Mouse (Mus musculus): ENCODE data around the gene Gm20388. TPM values are rescaled to one million over a fixed set of nuclear protein-coding genes. Genes with fewer than 3 reads are reported as not detected.

Gene Gm20388
- polyA plus RNA-seq, 1 experiment from 2014 or later, result 1.7 TPM

DNA sequence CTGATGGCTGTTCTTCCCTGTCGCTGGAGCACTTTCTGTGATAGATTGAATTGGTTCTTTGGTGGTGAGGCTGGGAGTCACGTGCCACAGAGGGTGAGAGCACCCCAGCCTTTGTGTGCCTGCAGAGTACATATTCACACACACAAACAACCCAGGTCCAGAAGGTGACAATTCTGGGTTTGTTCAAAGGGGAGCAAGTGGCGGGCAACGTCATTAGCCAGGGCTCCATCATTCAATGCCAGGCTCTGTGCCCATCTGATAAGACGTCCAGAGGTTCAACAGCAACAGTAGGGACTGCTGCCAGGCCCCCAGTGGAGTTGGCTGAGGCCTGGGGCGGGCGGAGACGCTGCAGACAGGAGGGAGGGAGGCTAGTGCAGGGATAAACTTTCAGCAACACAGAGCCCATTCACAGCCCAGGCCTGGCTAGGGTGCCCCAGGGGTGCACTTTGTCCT, 1253.4 kb downstream of the Gm20388 start:
- Histone ChIP-seq H3K36me3 (no peaks in the 10 kb centered on the region), H3K4me3 (no peak overlapping the region), H3K27me3 (ENCODE audit: insufficient read depth, poor library complexity, severe bottlenecking) (peaks cover 9% of the 10 kb centered on the region; the same call in 1 of the 2 replicates), H3K27ac (no peak overlapping the region), H3K4me1 (replicated peaks) (peaks cover 30% of the 10 kb centered on the region), H3K9me3 (no peaks in the 10 kb centered on the region)
- WGBS, result 59% methylated on average over 8 of the region's 8 CpGs
- no peak for DNase-seq (ENCODE audit: low spot score)

DNA sequence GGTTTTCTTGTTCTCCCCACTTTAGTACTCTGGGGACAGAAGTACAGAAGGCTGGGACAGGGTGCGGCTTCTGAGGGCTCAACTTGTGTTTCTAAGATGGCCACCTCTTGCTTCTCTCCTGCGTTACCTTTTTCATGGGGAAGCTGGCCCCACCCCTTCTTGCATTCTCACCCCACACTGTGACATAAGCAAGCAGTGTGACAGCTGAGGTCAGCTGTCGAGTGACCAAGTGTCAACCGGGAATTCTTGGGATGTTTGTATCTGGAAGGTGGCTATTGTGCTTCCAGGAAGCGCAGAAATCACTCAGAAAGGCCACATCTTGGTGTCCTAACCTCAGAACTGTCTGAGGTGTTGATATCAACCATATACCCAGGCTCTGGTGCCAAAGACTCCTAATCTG, 1257.4 kb downstream of the Gm20388 start:
- no peak overlapping the region for H3K27ac ChIP-seq
- no peak for DNase-seq (ENCODE audit: low spot score)
- H3K4me1 ChIP-seq (replicated peaks), result peaks cover 59% of the 10 kb centered on the region
- 0 out of 2 replicates have a peak, but pooled peaks cover 5% of the 10 kb centered on the region for H3K27me3 ChIP-seq (ENCODE audit: insufficient read depth, poor library complexity, severe bottlenecking)
- no peak overlapping the region for H3K4me3 ChIP-seq
- no peaks in the 10 kb centered on the region for H3K36me3 ChIP-seq
- 61% methylated on average over 5 of the region's 5 CpGs for WGBS
- no peaks in the 10 kb centered on the region for H3K9me3 ChIP-seq

- Histone ChIP-seq H3K4me1 (replicated peaks) (peaks cover 62% of the 10 kb centered on the region), H3K27me3 (ENCODE audit: insufficient read depth, poor library complexity, severe bottlenecking) (0 out of 2 replicates have a peak, but pooled peaks cover 3% of the 10 kb centered on the region), H3K36me3 (no peaks in the 10 kb centered on the region), H3K4me3 (no peak overlapping the region), H3K9me3 (no peaks in the 10 kb centered on the region), H3K27ac (peak overlapping the region; percentile 71)
- WGBS, result 54% methylated on average over 7 of the region's 7 CpGs
- DNase-seq (ENCODE audit: low spot score), result no peak
Measured at GRCm38 (mm10) chr8:121170116-121170515, 1259.5 kb downstream of the Gm20388 start.

DNA sequence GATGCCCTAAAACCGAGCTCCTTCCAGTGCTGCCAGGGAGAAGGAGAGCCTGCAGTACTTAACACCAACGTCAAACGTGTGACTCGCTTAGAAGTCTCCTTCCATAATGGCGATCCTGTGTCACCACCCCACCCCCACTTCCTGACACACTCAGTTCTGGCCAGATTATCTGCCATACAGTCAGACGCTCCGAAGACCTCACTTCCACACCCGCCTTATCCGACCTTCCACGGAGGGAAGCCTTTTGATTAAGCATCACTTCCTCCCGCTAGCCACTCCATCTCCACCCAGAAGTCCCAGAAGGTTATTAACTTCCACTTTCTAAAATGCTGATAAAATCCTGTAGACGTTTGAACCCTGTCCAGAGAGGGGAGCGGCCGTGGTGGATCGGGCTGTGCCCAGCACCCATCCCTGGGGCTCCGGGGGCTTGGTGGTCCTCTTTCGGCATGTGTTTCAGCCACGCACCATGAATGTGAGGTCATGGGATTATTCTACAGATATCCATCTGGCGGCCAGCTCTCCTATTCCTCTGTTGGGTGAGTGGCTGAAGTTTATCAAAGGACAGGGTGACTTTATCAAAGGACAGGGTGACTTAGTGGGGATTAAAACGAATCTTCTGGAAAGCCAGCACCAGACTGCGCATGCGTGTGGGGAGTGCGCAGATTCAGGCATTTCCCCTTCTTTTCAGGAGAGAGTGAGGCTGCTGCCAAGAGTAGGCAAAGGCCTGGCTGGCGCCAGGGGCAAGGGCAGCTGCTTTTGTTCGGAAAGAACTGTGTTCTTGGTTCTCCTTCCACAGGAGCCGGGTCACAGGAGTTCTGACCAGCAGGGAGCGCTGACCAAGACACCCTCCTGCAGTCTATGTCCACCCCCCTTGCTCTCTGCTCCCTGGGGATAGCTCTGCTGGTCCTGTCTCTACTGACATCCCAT, 1260.2 kb downstream of the Gm20388 start:
- Histone ChIP-seq H3K4me3 (no peak overlapping the region), H3K9me3 (no peaks in the 10 kb centered on the region), H3K27ac (peak overlapping the region; percentile 71), H3K4me1 (replicated peaks) (peaks cover 66% of the 10 kb centered on the region), H3K27me3 (ENCODE audit: insufficient read depth, poor library complexity, severe bottlenecking) (peaks cover 3% of the 10 kb centered on the region; the same call in 1 of the 2 replicates), H3K36me3 (no peaks in the 10 kb centered on the region)
- WGBS, result 70% methylated on average over 27 of the region's 27 CpGs
- no peak for DNase-seq (ENCODE audit: low spot score)

GRCm38 (mm10) chr8:121172567-121172966, 1261.9 kb downstream of the Gm20388 start:
- Histone ChIP-seq H3K9me3 (no peaks in the 10 kb centered on the region), H3K27ac (peak overlapping the region; percentile 50; the same call in 1 of the 2 replicates), H3K36me3 (no peaks in the 10 kb centered on the region), H3K27me3 (ENCODE audit: insufficient read depth, poor library complexity, severe bottlenecking) (peaks cover 2% of the 10 kb centered on the region; the same call in 1 of the 2 replicates), H3K4me1 (replicated peaks) (peaks cover 67% of the 10 kb centered on the region), H3K4me3 (no peak overlapping the region)
- WGBS, result 68% methylated on average over 8 of the region's 8 CpGs
- DNase-seq (ENCODE audit: low spot score), result no peak

- WGBS, result 63% methylated on average over 10 of the region's 10 CpGs
- peaks cover 66% of the 10 kb centered on the region for H3K4me1 ChIP-seq (replicated peaks)
- no peak overlapping the region for H3K27ac ChIP-seq
- no peaks in the 10 kb centered on the region; the same call in none of the 2 replicates for H3K27me3 ChIP-seq (ENCODE audit: insufficient read depth, poor library complexity, severe bottlenecking)
- H3K36me3 ChIP-seq, result no peaks in the 10 kb centered on the region
- H3K9me3 ChIP-seq, result no peaks in the 10 kb centered on the region
- peak; percentile 43 for DNase-seq (ENCODE audit: low spot score)
- no peak overlapping the region for H3K4me3 ChIP-seq
Measured at GRCm38 (mm10) chr8:121174178-121174577, 1263.5 kb downstream of the Gm20388 start.

GRCm38 (mm10) chr8:121174721-121175539, 1264.3 kb downstream of the Gm20388 start:
- 60% methylated on average over 30 of the region's 30 CpGs for WGBS
- Histone ChIP-seq H3K4me3 (no peak overlapping the region; the same call in 1 of the 2 replicates), H3K4me1 (replicated peaks) (peaks cover 64% of the 10 kb centered on the region), H3K36me3 (no peaks in the 10 kb centered on the region), H3K27me3 (ENCODE audit: insufficient read depth, poor library complexity, severe bottlenecking) (peaks cover 3% of the 10 kb centered on the region), H3K27ac (peak overlapping the region; percentile 62), H3K9me3 (no peaks in the 10 kb centered on the region)
- no peak for DNase-seq (ENCODE audit: low spot score)

GRCm38 (mm10) chr8:121175540-121176090, 1265.0 kb downstream of the Gm20388 start:
- Histone ChIP-seq H3K4me1 (replicated peaks) (peaks cover 61% of the 10 kb centered on the region), H3K4me3 (no peak overlapping the region), H3K9me3 (no peaks in the 10 kb centered on the region), H3K27ac (peak overlapping the region; percentile 62), H3K36me3 (no peaks in the 10 kb centered on the region), H3K27me3 (ENCODE audit: insufficient read depth, poor library complexity, severe bottlenecking) (peaks cover 3% of the 10 kb centered on the region)
- 68% methylated on average over 8 of the region's 8 CpGs for WGBS
- no peak for DNase-seq (ENCODE audit: low spot score)

DNA sequence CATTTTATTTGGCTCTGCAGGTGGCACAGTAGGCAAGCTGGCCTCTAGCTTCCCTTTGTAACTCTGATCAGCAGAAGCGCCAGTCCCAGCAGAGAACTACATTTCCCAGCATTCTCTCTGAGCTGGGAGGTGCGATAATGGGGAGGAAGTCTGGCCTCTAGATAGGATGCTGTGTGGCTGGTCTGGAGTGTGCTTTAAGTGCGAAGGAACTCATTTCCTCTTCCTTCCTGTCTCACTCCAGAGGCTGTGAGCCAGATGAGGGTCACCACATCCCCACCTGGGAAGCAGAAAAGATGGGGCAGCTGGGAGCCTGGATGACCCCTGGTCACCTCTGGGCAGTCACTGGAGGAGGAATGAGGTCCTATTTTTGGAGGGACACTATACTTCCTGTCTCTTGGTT, 1265.7 kb downstream of the Gm20388 start:
- H3K36me3 ChIP-seq, result no peaks in the 10 kb centered on the region
- no peak overlapping the region for H3K4me3 ChIP-seq
- H3K4me1 ChIP-seq (replicated peaks), result peaks cover 61% of the 10 kb centered on the region
- 32% methylated on average over 3 of the region's 3 CpGs for WGBS
- no peaks in the 10 kb centered on the region for H3K9me3 ChIP-seq
- no peak for DNase-seq (ENCODE audit: low spot score)
- peaks cover 3% of the 10 kb centered on the region for H3K27me3 ChIP-seq (ENCODE audit: insufficient read depth, poor library complexity, severe bottlenecking)
- H3K27ac ChIP-seq, result 0 out of 2 replicates have a peak overlapping the region, but pooled peaks have one; percentile 29

DNA sequence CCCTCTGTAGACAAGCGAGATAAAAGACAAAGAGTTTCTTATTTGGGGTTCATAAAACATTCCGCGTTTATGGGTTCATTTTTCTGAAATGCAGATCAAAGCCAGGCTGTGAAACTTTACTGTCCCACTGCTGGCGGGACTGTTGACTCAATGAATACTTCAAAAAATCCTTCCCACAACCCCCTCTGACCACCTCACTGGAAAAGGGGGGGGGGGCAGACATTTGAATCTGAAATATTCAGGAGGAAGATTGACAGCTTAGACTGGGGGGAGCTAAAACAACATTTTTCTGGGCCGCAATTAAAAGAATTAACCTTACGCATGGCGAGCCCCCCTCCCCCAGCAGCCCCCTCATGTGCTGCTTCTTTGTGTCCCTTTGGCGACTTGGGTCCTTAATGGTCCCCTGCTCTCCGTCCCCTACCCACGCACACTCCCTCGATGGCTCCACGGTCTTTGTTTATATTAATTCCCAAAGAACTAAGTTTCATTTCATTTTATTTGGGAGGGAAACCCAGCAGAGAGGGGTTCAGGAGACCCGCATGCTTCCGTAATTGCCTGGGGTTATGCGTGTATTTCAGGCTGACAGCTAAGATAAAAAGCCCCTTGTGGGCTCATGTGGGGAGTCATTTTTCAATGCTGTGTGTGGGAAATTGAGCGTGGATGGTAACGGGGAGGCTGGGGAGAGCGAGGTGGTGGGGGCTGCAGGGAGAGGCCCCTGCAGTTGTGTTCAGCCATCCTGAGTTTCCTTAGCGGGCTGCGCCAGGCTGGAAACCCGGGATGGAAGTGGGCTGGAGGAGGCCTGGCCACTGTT, 1270.0 kb downstream of the Gm20388 start:
- no peaks in the 10 kb centered on the region for H3K36me3 ChIP-seq
- peak; percentile 22 for DNase-seq (ENCODE audit: low spot score)
- peak overlapping the region; percentile 73 for H3K27ac ChIP-seq
- H3K27me3 ChIP-seq (ENCODE audit: insufficient read depth, poor library complexity, severe bottlenecking), result peaks cover 20% of the 10 kb centered on the region; the same call in 1 of the 2 replicates
- H3K4me3 ChIP-seq, result peak overlapping the region; percentile 16; the same call in 1 of the 2 replicates
- no peaks in the 10 kb centered on the region for H3K9me3 ChIP-seq
- peaks cover 37% of the 10 kb centered on the region for H3K4me1 ChIP-seq (replicated peaks)
- WGBS, result 41% methylated on average over 21 of the region's 21 CpGs

DNA sequence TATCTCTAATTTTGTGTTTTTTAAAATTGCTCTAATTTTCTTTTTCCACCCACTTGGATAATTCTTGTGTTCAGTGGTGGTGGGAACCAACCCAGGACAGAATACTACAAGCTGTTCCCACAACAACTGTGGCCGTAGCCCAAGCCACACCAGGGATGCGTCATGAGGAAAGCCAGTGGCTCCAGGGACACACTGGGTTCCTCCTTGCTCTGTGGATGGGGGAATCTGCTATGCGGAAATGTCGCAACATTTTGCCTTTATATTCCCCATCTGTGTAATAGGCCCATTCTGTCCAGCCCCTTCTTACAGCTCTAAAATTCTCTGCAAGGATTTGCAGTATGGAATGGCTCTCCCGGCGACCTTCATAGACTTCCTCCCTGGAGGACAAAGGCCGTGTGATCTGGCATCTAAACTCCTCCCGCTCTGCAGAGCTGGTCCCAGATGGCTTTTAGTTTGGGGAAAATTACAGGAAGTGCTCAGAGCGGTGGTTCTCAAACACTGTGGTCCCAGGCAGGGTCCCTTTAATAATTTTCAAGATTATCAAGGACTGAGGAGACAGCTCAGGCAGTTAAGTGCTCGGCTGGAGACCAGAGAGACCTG, 1270.7 kb downstream of the Gm20388 start:
- peak overlapping the region; percentile 73 for H3K27ac ChIP-seq
- H3K4me3 ChIP-seq, result no peak overlapping the region

More for the DNA sequence above, 1270.7 kb downstream of the Gm20388 start:
- no peak for DNase-seq (ENCODE audit: low spot score)
- WGBS, result 68% methylated on average over 10 of the region's 10 CpGs
- no peaks in the 10 kb centered on the region for H3K36me3 ChIP-seq
- no peaks in the 10 kb centered on the region; the same call in 1 of the 2 replicates for H3K9me3 ChIP-seq
- H3K4me1 ChIP-seq (replicated peaks), result peaks cover 31% of the 10 kb centered on the region
- peaks cover 20% of the 10 kb centered on the region; the same call in 1 of the 2 replicates for H3K27me3 ChIP-seq (ENCODE audit: insufficient read depth, poor library complexity, severe bottlenecking)

All from hindbrain, embryonic 10.5 days (tissue).